Mouse (Mus musculus): ENCODE measurements around the gene Tmem51. TPM values are rescaled to one million over a fixed set of nuclear protein-coding genes. Genes with fewer than 3 reads are reported as not detected.
A peak's percentile ranks its signal among the peaks of the same experiment; 100 is the strongest.

The Tmem51 gene
- polyA plus RNA-seq, 1 experiment from 2014 or later: 6.4 TPM

- no peak for ATAC-seq (ENCODE audit: low FRiP score)
Observed at GRCm38 (mm10) chr4:142028533-142028932, 55.6 kb downstream of the Tmem51 start.

DNA sequence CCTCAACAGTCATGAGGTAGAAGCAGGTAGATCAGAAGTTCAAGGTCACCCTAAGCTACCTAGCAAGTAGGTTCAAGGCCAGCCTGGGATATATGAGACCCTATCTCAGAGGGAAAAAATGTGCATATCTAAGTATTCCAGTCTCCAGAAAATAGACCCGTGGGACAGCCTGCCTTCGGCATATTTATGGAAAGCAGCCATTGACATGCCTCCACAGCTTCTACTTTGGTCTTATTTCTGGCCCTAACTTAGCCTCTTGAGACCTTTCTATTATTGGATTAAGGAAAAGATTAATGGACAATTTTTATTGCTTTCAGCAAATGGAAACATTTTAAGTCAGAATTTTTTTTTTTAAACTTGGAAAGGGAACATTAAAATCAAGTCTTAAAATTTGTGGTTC, 57.1 kb downstream of the Tmem51 start:
- Histone ChIP-seq H3K9me3 (peaks cover 3% of the 10 kb centered on the region; the same call in 1 of the 2 replicates), H3K27me3 (no peaks in the 10 kb centered on the region), H3K4me3 (no peak overlapping the region), H3K36me3 (no peaks in the 10 kb centered on the region), H3K4me2 (no peak overlapping the region), H3K27ac (no peak overlapping the region), H3K4me1 (replicated peaks) (no peaks in the 10 kb centered on the region), H3K9ac (no peak overlapping the region)
- WGBS: 85% methylated on average over 2 of the region's 2 CpGs
- no peak for ATAC-seq (ENCODE audit: low FRiP score)

More at GRCm38 (mm10) chr4:142028533-142028932, 55.6 kb downstream of the Tmem51 start:
- Histone ChIP-seq H3K27ac (no peak overlapping the region), H3K36me3 (no peaks in the 10 kb centered on the region), H3K27me3 (no peaks in the 10 kb centered on the region), H3K4me1 (replicated peaks) (no peaks in the 10 kb centered on the region), H3K9me3 (peaks cover 8% of the 10 kb centered on the region; the same call in 1 of the 2 replicates), H3K4me3 (no peak overlapping the region), H3K4me2 (no peak overlapping the region), H3K9ac (no peak overlapping the region)
- 87% methylated on average over 13 of the region's 13 CpGs for WGBS

- ATAC-seq (ENCODE audit: low FRiP score): no peak
- H3K9ac ChIP-seq: no peak overlapping the region
- no peak overlapping the region for H3K4me3 ChIP-seq
- no peak overlapping the region for H3K27ac ChIP-seq
- H3K36me3 ChIP-seq: no peaks in the 10 kb centered on the region
- no peaks in the 10 kb centered on the region for H3K27me3 ChIP-seq
- peaks cover 3% of the 10 kb centered on the region; the same call in 1 of the 2 replicates for H3K9me3 ChIP-seq
- no peak overlapping the region for H3K4me2 ChIP-seq
- no peaks in the 10 kb centered on the region for H3K4me1 ChIP-seq (replicated peaks)
- 94% methylated on average over 2 of the region's 2 CpGs for WGBS
Observed at GRCm38 (mm10) chr4:142024536-142024935, 59.6 kb downstream of the Tmem51 start.

GRCm38 (mm10) chr4:142023166-142023565, 60.9 kb downstream of the Tmem51 start:
- no peaks in the 10 kb centered on the region for H3K27me3 ChIP-seq
- H3K9ac ChIP-seq: no peak overlapping the region
- no peak overlapping the region for H3K4me2 ChIP-seq
- no peak for ATAC-seq (ENCODE audit: low FRiP score)
- WGBS: 77% methylated on average over 4 of the region's 4 CpGs
- H3K4me1 ChIP-seq (replicated peaks): no peaks in the 10 kb centered on the region
- no peak overlapping the region for H3K27ac ChIP-seq
- peaks cover 3% of the 10 kb centered on the region; the same call in 1 of the 2 replicates for H3K9me3 ChIP-seq
- no peak overlapping the region for H3K4me3 ChIP-seq
- no peaks in the 10 kb centered on the region for H3K36me3 ChIP-seq

GRCm38 (mm10) chr4:142017686-142018085, 66.4 kb downstream of the Tmem51 start:
- Histone ChIP-seq H3K27me3 (peaks cover 31% of the 10 kb centered on the region), H3K4me2 (no peak overlapping the region), H3K4me1 (replicated peaks) (peaks cover 20% of the 10 kb centered on the region), H3K9ac (no peak overlapping the region), H3K27ac (no peak overlapping the region), H3K36me3 (no peaks in the 10 kb centered on the region), H3K4me3 (no peak overlapping the region), H3K9me3 (no peaks in the 10 kb centered on the region)
- WGBS: 64% methylated on average over 15 of the region's 15 CpGs
- ATAC-seq (ENCODE audit: low FRiP score): no peak

- Histone ChIP-seq H3K4me1 (replicated peaks) (peaks cover 25% of the 10 kb centered on the region), H3K27ac (peak within 1 kb of the TSS; percentile 13; the same call in 1 of the 2 replicates), H3K4me3 (peak within 1 kb of the TSS; percentile 47), H3K9ac (peak within 1 kb of the TSS; percentile 67), H3K36me3 (no peaks in the 10 kb centered on the region), H3K27me3 (peaks cover 31% of the 10 kb centered on the region), H3K4me2 (peak within 1 kb of the TSS; percentile 75), H3K9me3 (no peaks in the 10 kb centered on the region)
- peak; percentile 86 for ATAC-seq (ENCODE audit: low FRiP score)
- 2% methylated on average over 38 of the region's 46 CpGs for WGBS
Observed at GRCm38 (mm10) chr4:142014659-142015608, 69.2 kb downstream of the Tmem51 start, which contains the start of gene Fhad1. Gene Fhad1, minus strand, starts transcription at chr4:142015082.

DNA sequence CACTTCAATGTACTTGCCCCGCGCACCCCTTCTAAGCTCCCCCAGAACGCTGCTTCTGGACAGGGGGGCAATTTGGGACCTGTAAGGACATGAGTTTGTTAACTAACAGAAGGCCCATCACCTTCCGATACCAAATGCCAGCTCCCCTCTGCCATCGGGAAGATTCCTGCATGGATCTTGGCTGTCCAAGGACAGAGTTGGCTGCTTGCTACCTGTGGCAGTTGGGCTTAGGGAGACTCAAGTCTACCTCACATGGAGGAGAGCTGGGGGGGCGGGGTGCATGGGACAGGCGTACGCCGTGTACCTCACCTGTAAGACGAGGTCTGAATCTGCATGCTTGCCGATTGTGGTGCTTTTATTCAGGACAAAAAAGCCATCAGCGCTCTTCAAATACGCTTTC, 72.9 kb downstream of the Tmem51 start:
- H3K4me3 ChIP-seq: no peak overlapping the region
- H3K27me3 ChIP-seq: peaks cover 21% of the 10 kb centered on the region
- H3K36me3 ChIP-seq: no peaks in the 10 kb centered on the region
- WGBS: 93% methylated on average over 13 of the region's 13 CpGs
- no peaks in the 10 kb centered on the region for H3K9me3 ChIP-seq
- no peak overlapping the region for H3K27ac ChIP-seq
- H3K9ac ChIP-seq: no peak overlapping the region
- no peak for ATAC-seq (ENCODE audit: low FRiP score)
- no peak overlapping the region for H3K4me2 ChIP-seq
- peaks cover 20% of the 10 kb centered on the region for H3K4me1 ChIP-seq (replicated peaks)

DNA sequence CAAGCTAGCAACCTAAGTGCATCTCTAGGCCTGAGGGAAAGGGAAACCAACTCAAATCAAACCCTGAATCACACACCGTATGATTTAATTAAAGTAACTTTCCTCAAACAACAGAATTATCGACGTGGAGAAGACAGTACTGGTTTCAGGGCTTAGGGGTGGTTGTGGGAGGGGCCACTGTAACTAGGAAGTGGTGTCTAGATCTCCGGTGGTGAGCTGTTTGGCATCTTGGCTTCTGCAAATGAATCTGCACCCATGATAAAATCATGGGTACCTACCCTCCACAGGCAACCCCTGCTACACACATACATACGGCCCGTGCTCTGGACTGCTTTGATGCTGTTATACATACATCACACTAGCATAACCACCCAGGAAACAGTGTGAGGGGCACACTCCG, 73.7 kb downstream of the Tmem51 start:
- no peak for ATAC-seq (ENCODE audit: low FRiP score)
- Histone ChIP-seq H3K9me3 (no peaks in the 10 kb centered on the region), H3K4me2 (no peak overlapping the region), H3K9ac (no peak overlapping the region), H3K27me3 (peaks cover 18% of the 10 kb centered on the region), H3K36me3 (no peaks in the 10 kb centered on the region), H3K27ac (no peak overlapping the region), H3K4me1 (replicated peaks) (peaks cover 16% of the 10 kb centered on the region), H3K4me3 (no peak overlapping the region)
- 81% methylated on average over 7 of the region's 7 CpGs for WGBS

GRCm38 (mm10) chr4:142008206-142008605, 75.9 kb downstream of the Tmem51 start:
- Histone ChIP-seq H3K36me3 (no peaks in the 10 kb centered on the region), H3K9me3 (no peaks in the 10 kb centered on the region), H3K27me3 (peaks cover 4% of the 10 kb centered on the region; the same call in 1 of the 2 replicates), H3K4me2 (no peak overlapping the region), H3K4me1 (replicated peaks) (0 out of 2 replicates have a peak, but pooled peaks cover 4% of the 10 kb centered on the region), H3K27ac (no peak overlapping the region), H3K9ac (no peak overlapping the region), H3K4me3 (no peak overlapping the region)
- 83% methylated on average over 11 of the region's 11 CpGs for whole genome bisulfite sequencing
- no peak for ATAC-seq (ENCODE audit: low FRiP score)

DNA sequence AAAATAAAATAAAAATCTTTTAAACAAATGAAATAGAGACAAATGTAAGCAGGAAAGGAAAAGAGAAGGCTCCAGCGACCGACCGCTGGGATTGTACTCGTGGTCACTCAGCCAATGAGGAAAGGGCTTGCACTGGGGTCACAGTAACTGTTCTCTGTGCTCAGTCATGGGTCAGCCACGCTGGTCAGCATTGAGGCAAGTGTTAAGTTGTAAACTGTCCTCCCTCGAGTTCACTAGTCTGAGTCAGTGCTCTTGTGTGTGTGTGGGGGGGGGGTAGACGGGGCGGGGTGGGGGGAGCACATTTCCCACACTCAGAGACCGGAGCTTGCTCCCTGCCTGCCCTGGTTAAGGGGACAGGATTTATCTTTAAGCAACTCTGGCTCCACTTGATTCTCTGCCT, 83.5 kb downstream of the Tmem51 start:
- H3K4me1 ChIP-seq (replicated peaks): peaks cover 7% of the 10 kb centered on the region
- H3K9ac ChIP-seq: no peak overlapping the region
- H3K4me2 ChIP-seq: no peak overlapping the region
- H3K36me3 ChIP-seq: no peaks in the 10 kb centered on the region
- WGBS: 70% methylated on average over 9 of the region's 9 CpGs
- no peak overlapping the region for H3K27ac ChIP-seq
- no peaks in the 10 kb centered on the region for H3K27me3 ChIP-seq
- ATAC-seq (ENCODE audit: low FRiP score): no peak
- no peak overlapping the region for H3K4me3 ChIP-seq
- no peaks in the 10 kb centered on the region for H3K9me3 ChIP-seq

DNA sequence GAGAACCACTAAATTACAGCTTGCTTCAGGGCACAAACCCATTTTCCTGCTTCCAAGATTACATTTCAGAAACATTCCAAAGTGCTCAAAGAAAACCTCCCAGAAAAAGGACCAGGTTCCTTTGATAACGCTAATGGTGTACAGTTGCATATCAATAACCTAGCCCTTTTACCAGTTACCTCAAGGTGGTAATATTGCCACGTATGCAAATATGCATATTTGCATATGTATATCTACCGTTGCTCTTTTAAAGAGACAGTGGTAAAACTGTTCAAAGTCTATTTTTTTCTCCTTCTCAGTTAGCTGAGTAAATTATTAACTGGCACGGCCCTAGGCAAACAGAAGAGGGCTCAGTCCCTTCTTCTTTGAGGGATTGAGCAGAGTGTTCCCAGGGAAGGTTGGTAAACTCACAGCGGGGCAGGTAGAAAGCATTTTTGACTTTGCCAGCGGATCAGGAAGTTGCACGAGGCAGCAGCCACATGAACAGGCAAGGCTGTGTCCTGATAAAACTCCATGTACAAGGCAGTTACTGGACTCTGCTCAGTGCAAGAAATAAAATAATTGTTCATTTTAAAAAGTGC, 84.5 kb downstream of the Tmem51 start:
- 56% methylated on average over 7 of the region's 7 CpGs for WGBS
- H3K27ac ChIP-seq: no peak overlapping the region
- no peak for ATAC-seq (ENCODE audit: low FRiP score)

GRCm38 (mm10) chr4:141998282-141998821, 85.8 kb downstream of the Tmem51 start:
- no peaks in the 10 kb centered on the region for H3K36me3 ChIP-seq
- peak overlapping the region; percentile 36; the same call in 1 of the 2 replicates for H3K9ac ChIP-seq
- H3K9me3 ChIP-seq: no peaks in the 10 kb centered on the region
- 25% methylated on average over 11 of the region's 11 CpGs for WGBS
- no peaks in the 10 kb centered on the region for H3K27me3 ChIP-seq
- peaks cover 7% of the 10 kb centered on the region for H3K4me1 ChIP-seq (replicated peaks)
- peak overlapping the region; percentile 41 for H3K4me3 ChIP-seq
- no peak overlapping the region; the same call in 1 of the 2 replicates for H3K27ac ChIP-seq
- ATAC-seq (ENCODE audit: low FRiP score): peak; percentile 91
- peak overlapping the region; percentile 50 for H3K4me2 ChIP-seq

More for the DNA sequence above, 84.5 kb downstream of the Tmem51 start:
- no peak overlapping the region for H3K4me2 ChIP-seq
- no peak overlapping the region for H3K4me3 ChIP-seq
- H3K27me3 ChIP-seq: no peaks in the 10 kb centered on the region
- H3K4me1 ChIP-seq (replicated peaks): peaks cover 7% of the 10 kb centered on the region
- H3K9me3 ChIP-seq: no peaks in the 10 kb centered on the region
- H3K36me3 ChIP-seq: no peaks in the 10 kb centered on the region
- H3K9ac ChIP-seq: no peak overlapping the region

Data from hindbrain, embryonic 13.5 days (tissue).